Mouse (Mus musculus) neural tube, embryonic 12.5 days (tissue): ENCODE data around the gene Cep44. TPM values are rescaled to one million over a fixed set of nuclear protein-coding genes. Genes with fewer than 3 reads are reported as not detected.

ENCODE experiments used
- ATAC-seq: fragments of 200-750 bp; cut with Nextera tagmentation; 2 replicates; pipeline ENCODE4 v1.8.0; 2017; ENCODE audit warnings: low read depth, mild to moderate bottlenecking, moderate TSS enrichment, moderate library complexity; ENCODE audit not compliant: low FRiP score
- H3K27ac ChIP-seq: fragments of 300-500 bp; sonication (generic); 2 replicates; pipeline ENCODE4 v1.5.1; 2016
- H3K27me3 ChIP-seq: fragments of 300-500 bp; sonication (generic); replicated peaks from 2 replicates; pipeline ENCODE4 v1.6.1; 2016; ENCODE audit warnings: mild to moderate bottlenecking
- H3K36me3 ChIP-seq: fragments of 300-500 bp; sonication (generic); 2 replicates; pipeline ENCODE4 v1.6.1; 2016; ENCODE audit warnings: mild to moderate bottlenecking
- H3K4me1 ChIP-seq: fragments of 300-500 bp; sonication (generic); 2 replicates; pipeline ENCODE4 v1.6.1; 2016
- H3K4me2 ChIP-seq: fragments of 300-500 bp; sonication (generic); replicated peaks from 2 replicates; pipeline ENCODE4 v1.6.1; 2016; ENCODE audit warnings: mild to moderate bottlenecking
- H3K4me3 ChIP-seq: fragments of 300-500 bp; sonication (generic); 2 replicates; pipeline ENCODE4 v1.5.1; 2016
- H3K9ac ChIP-seq: fragments of 300-500 bp; sonication (generic); 2 replicates; pipeline ENCODE4 v1.6.1; 2016; ENCODE audit warnings: mild to moderate bottlenecking
- H3K9me3 ChIP-seq: fragments of 300-500 bp; sonication (generic); 2 replicates; pipeline ENCODE4 v1.6.1; 2016; ENCODE audit warnings: mild to moderate bottlenecking
- WGBS: fragments of 180-500 bp; shearing (Covaris S2); methylation state at CpG from one replicate; pipeline ENCODE4 v1.1.7; 2016; 5-methylcytosine and 5-hydroxymethylcytosine counted together
- polyA plus RNA-seq: library from polyadenylated mRNA; unstranded; fragments of >200 nt; fragmentation: Nextera tagmentation; extraction: Ambion mirVana; gene quantifications from 2 replicates; pipeline ENCODE4 v1.2.1, GENCODE M21; 2016

Gene Cep44
- polyA plus RNA-seq, 1 experiment from 2014 or later, result 35.4 TPM

DNA sequence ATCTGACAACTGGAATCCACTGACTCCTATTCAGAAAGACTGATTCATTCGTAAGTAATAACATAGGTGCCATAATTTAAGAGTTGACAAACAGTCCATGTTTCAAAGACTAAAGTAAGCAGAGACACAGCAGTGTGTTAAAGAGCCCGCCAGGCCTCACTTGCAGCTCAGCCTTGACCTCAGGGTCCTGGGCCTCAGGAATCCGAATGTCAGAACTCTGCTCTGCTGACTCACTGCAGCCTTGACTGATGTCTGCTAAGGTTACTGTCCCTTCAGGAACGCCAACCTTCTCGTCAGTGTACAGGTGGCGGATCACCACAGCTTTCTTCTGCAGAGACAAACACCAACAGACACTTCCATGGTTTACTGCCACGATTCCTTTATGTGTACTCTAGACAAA lies 10.1 kb downstream of the Cep44 start:
- Histone ChIP-seq H3K4me2 (no peak overlapping the region), H3K36me3 (peaks cover 40% of the 10 kb centered on the region), H3K27me3 (no peaks in the 10 kb centered on the region), H3K9me3 (no peaks in the 10 kb centered on the region), H3K27ac (no peak overlapping the region), H3K4me1 (no peaks in the 10 kb centered on the region), H3K4me3 (no peak overlapping the region), H3K9ac (no peak overlapping the region)
- ATAC-seq, result no peak
- 88% methylated on average over 7 of the region's 7 CpGs for WGBS

DNA sequence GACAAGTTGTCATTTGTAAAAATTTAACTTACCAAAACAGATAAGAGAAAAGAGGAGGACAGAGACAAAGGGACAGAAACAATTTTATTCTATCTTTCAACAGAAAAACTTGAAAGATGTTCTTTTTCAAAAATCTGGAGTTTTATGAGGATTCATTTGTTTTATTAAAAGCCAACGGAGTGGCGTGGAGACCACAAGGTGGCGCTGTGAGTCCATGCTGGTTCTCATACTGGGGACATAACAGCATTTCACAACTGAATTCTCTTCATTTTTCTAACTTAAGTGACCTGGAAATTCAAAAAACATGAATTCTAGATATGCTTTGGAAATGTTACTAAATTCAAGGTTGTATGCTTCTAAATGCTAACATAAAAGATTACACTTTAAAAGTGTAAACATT lies 20.5 kb downstream of the Cep44 start:
- Histone ChIP-seq H3K9ac (no peak overlapping the region), H3K4me3 (no peak overlapping the region), H3K36me3 (peaks cover 6% of the 10 kb centered on the region; the same call in 1 of the 2 replicates), H3K9me3 (no peaks in the 10 kb centered on the region), H3K27me3 (no peaks in the 10 kb centered on the region), H3K4me2 (no peak overlapping the region), H3K4me1 (no peaks in the 10 kb centered on the region), H3K27ac (no peak overlapping the region)
- 6% methylated on average over 3 of the region's 3 CpGs for WGBS
- ATAC-seq, result no peak

DNA sequence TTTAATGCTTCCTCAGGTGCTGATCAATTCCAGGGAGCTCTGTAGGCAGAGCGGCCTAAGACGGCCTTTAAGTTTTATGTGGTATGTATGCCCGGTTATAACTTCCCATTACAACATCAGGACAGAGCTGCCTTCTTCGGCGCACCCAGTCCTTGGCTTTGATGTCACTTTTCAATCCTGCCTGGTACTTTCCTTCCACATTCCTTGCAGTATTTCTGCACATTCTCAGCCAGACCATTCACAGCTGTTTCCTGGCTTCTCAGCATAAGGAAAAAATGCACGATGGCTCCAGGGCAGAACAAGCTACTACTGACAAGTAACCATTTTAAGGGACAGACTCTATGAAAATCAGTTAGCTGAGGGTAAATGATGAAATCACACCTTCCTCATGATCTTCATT lies 22.0 kb downstream of the Cep44 start:
- Histone ChIP-seq H3K27me3 (no peaks in the 10 kb centered on the region), H3K4me1 (no peaks in the 10 kb centered on the region), H3K4me3 (no peak overlapping the region), H3K9ac (no peak overlapping the region), H3K9me3 (no peaks in the 10 kb centered on the region), H3K36me3 (peaks cover 6% of the 10 kb centered on the region; the same call in 1 of the 2 replicates), H3K27ac (no peak overlapping the region), H3K4me2 (no peak overlapping the region)
- 91% methylated on average over 6 of the region's 6 CpGs for WGBS
- no peak for ATAC-seq

DNA sequence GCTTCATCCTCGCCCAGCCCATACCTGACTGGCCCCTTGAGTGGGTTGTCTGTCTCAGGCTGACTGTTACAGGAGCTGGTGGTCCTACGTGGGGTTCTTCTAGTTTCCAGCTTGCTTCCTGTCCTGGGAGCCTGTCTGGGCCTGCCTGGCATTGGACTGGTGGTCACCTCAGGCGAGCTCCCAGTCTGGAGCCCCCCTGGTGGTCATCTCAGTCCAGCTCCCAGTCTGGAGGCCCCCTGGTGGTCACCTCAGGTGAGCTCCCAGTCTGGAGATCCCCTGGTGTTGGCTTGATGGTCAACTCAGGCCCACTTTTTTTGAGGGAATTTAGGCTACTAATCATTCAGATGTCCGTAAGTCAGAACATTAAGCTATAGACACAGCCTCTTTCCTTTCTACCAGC lies 29.8 kb downstream of the Cep44 start:
- no peaks in the 10 kb centered on the region for H3K4me1 ChIP-seq
- no peak overlapping the region for H3K4me3 ChIP-seq
- WGBS, result 79% methylated on average over 4 of the region's 4 CpGs
- ATAC-seq, result no peak; the same call in 1 of the 2 replicates
- H3K4me2 ChIP-seq, result no peak overlapping the region
- H3K9ac ChIP-seq, result no peak overlapping the region
- H3K9me3 ChIP-seq, result no peaks in the 10 kb centered on the region
- no peaks in the 10 kb centered on the region for H3K36me3 ChIP-seq
- no peaks in the 10 kb centered on the region for H3K27me3 ChIP-seq
- H3K27ac ChIP-seq, result no peak overlapping the region

DNA sequence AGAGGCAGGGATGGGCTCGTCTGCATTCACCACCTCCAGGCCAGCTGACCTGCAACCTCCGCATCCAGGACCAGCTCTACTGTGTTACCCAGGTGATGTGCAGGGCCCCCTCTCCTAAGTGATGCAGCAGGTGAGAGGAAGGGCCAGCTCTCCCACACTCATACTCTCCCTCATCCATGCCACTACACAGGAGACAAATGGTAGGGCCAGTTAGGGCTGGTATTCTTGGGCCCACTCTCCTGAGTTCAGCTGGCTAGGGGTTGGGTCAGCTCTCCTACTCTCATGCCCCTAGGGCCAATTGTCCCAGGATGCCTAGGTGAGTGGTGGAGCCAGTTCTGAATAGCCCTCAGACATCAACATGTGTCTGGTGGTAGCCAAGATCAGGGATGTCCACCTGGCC lies 30.6 kb downstream of the Cep44 start:
- Histone ChIP-seq H3K27me3 (no peaks in the 10 kb centered on the region), H3K36me3 (no peaks in the 10 kb centered on the region), H3K4me3 (no peak overlapping the region), H3K4me1 (no peaks in the 10 kb centered on the region), H3K4me2 (no peak overlapping the region), H3K9ac (no peak overlapping the region), H3K27ac (no peak overlapping the region), H3K9me3 (no peaks in the 10 kb centered on the region)
- 88% methylated on average over 2 of the region's 2 CpGs for WGBS
- ATAC-seq, result no peak

DNA sequence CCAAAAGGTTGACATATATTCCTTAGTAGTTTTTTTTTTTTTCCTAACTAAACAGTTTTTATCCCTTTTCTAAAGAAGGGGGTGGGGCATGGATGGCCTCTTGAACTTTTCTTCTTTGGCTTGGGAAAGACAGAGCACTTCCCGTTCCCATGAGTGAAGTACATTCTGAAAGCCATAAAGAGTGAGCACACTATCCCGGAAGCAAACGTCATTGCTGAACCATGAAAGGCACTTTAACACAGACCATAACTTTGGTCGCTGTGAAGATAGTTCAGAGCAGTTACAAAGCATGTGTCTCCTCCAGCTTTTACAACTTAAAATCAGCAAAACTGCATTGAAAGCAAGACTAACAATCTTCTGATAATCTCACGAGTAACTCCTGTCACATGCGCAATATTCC lies 32.0 kb downstream of the Cep44 start:
- 72% methylated on average over 6 of the region's 6 CpGs for WGBS
- no peaks in the 10 kb centered on the region for H3K4me1 ChIP-seq
- H3K4me3 ChIP-seq, result no peak overlapping the region
- no peaks in the 10 kb centered on the region for H3K36me3 ChIP-seq
- H3K9me3 ChIP-seq, result no peaks in the 10 kb centered on the region
- H3K27me3 ChIP-seq, result no peaks in the 10 kb centered on the region
- H3K4me2 ChIP-seq, result no peak overlapping the region
- no peak overlapping the region for H3K9ac ChIP-seq
- no peak for ATAC-seq
- no peak overlapping the region for H3K27ac ChIP-seq

DNA sequence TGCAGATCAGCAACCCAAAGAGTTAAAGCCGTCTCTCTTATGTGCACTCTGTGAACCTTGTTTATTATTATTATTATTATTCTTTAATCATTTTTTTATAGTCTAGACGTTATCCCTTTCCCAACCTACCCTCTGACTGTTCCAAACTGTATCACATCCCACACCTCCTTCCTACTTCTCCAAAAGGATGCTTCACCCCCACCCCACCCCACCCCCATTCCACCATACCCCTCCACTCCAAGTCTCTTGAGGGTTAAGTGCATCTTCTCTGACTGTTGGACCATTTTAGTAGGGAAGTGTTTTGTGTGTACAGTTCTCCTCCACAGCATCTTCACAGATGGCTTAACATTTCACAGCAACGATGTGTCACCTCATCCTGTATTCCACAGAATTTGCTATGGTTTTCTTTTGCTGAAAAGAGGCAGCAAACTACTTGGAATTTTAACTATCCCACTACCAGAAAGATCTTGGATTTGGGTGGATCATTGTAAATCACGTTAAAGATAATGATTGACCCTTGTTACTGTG lies 41.8 kb downstream of the Cep44 start:
- no peaks in the 10 kb centered on the region for H3K4me1 ChIP-seq
- ATAC-seq, result no peak
- no peak overlapping the region for H3K9ac ChIP-seq
- WGBS, result 81% methylated on average over 4 of the region's 4 CpGs
- no peaks in the 10 kb centered on the region for H3K36me3 ChIP-seq
- H3K27ac ChIP-seq, result no peak overlapping the region
- no peaks in the 10 kb centered on the region for H3K27me3 ChIP-seq
- no peak overlapping the region for H3K4me3 ChIP-seq
- no peak overlapping the region for H3K4me2 ChIP-seq
- H3K9me3 ChIP-seq, result no peaks in the 10 kb centered on the region

DNA sequence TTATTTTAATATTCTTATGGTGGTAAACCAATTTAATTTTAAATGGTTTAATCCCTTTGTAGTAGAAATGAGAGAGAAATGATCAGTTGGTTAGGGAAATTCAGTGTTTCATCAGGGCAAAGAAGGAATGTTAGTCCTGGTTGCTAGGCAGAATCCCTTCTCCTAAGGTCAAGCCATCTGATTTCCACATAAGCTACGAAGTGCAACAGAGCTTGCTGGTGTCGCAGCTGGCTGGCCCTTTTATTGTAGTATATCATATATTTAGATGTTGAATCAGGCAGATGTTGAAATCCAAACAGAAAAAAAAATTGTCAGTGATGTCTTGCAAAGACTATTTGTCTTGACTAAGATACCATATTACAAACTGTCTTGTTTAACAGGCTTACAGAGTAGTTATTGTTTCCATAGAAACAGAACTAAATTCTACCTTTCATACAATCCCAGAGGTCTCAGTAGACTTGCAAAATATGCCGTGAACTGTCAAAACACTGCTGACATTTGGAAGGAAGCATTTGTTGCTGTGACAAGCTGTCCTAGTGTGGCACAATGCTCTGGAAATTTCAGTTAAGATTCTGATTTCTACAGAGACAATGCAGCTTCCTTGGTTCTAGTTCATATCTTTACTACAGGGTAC lies 42.4 kb downstream of the Cep44 start:
- H3K27ac ChIP-seq, result no peak overlapping the region
- H3K4me2 ChIP-seq, result no peak overlapping the region
- ATAC-seq, result no peak
- H3K36me3 ChIP-seq, result no peaks in the 10 kb centered on the region
- H3K27me3 ChIP-seq, result no peaks in the 10 kb centered on the region
- H3K4me1 ChIP-seq, result no peaks in the 10 kb centered on the region
- no peak overlapping the region for H3K9ac ChIP-seq
- 78% methylated on average over 3 of the region's 3 CpGs for WGBS
- H3K9me3 ChIP-seq, result no peaks in the 10 kb centered on the region
- no peak overlapping the region for H3K4me3 ChIP-seq

DNA sequence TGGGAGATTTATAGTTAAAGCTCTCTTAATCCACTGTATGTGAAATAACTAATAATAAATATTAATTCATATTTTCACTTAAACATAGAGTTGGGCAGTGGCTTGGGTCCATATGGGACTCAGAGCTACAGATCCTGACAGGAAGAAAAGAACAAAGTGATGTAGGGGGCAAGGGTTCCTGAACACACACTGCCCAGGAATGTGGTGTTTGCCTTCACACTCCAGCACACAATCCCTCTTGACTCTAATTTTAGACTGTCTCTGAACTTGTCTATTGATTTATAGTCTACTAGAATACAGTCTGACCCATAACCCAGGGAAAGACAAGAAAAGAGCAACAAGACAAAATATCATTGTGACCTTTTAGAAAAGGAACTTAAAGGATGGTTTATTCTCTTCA lies 48.9 kb downstream of the Cep44 start:
- Histone ChIP-seq H3K9me3 (no peaks in the 10 kb centered on the region), H3K4me1 (no peaks in the 10 kb centered on the region), H3K36me3 (no peaks in the 10 kb centered on the region), H3K4me3 (no peak overlapping the region), H3K27ac (no peak overlapping the region), H3K9ac (no peak overlapping the region), H3K4me2 (no peak overlapping the region), H3K27me3 (no peaks in the 10 kb centered on the region)
- ATAC-seq, result no peak

DNA sequence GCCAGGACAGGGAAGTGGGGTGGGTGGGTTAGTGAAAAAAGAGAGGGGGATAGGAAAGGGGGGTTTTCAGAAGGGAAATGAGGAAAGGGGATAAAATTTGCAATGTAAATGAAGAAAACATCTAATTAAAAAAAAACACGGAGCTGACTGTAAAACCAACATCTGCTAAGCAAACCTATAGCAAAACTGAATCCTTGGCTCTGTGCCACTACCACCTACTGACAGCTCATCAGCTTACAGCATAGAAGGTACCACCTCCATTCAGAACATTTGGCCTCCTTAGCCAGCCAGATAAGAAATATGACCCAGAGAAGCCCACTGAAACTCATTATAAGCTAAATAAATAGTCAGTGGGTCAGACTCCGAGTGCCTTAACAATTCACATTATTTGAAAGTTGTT lies 61.4 kb downstream of the Cep44 start:
- Histone ChIP-seq H3K9ac (no peak overlapping the region), H3K27ac (no peak overlapping the region), H3K27me3 (no peaks in the 10 kb centered on the region), H3K4me1 (no peaks in the 10 kb centered on the region), H3K4me3 (no peak overlapping the region), H3K9me3 (no peaks in the 10 kb centered on the region), H3K4me2 (no peak overlapping the region), H3K36me3 (no peaks in the 10 kb centered on the region)
- WGBS, result 51% methylated on average over 2 of the region's 2 CpGs
- no peak for ATAC-seq

DNA sequence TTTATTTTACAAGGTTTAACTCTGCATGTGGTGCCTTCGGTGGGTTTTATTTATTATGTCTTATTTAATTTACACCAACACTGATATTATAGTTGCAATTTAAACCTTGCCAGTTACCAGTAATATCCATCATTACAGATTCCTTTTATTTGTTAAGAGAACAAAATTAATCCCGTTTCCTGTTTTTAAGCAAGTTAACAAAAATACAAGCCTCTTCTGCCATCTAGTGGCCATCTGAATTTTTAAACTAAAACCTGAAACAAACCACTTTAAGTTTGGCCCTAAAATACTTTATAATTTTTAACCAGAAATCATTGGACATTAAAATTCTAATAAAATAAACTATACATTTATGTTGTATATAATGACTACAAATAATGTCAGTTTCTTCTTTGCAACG lies 64.8 kb downstream of the Cep44 start:
- H3K27me3 ChIP-seq, result no peaks in the 10 kb centered on the region
- no peaks in the 10 kb centered on the region for H3K4me1 ChIP-seq
- H3K4me2 ChIP-seq, result no peak overlapping the region
- H3K27ac ChIP-seq, result no peak overlapping the region
- no peak for ATAC-seq
- whole genome bisulfite sequencing, result 44% methylated on average over 3 of the region's 3 CpGs
- no peaks in the 10 kb centered on the region for H3K9me3 ChIP-seq
- H3K4me3 ChIP-seq, result no peak overlapping the region
- H3K36me3 ChIP-seq, result no peaks in the 10 kb centered on the region
- H3K9ac ChIP-seq, result no peak overlapping the region
